Mouse (Mus musculus): ENCODE results near the gene Cacna1b.

GRCm38 (mm10) chr2:24684796-24685195 is 78.2 kb downstream of the Cacna1b start:
- TF ChIP-seq CTCF (IDR thresholded peaks at IDR 0.05; ENCODE audit: insufficient read depth, low read depth, low read length) (no peak), POLR2A (IDR thresholded peaks at IDR 0.05; ENCODE audit: insufficient read depth, low read depth, low read length) (no peak)
